Mouse (Mus musculus) right cerebral cortex, postnatal 10 days (tissue): ENCODE measurements around the gene Wwc2.

ENCODE experiments used
- DNase-seq, 2 experiments: peaks; one replicate each; pipeline ENCODE4 v3.0.0; 2021; ENCODE audit warnings: low spot score in 2 of 2

The Wwc2 gene

GRCm38 (mm10) chr8:47939933-47940870 is 50.5 kb downstream of the Wwc2 start:
- DNase-seq = no peak

GRCm38 (mm10) chr8:47939217-47939616 is 51.5 kb downstream of the Wwc2 start:
- DNase-seq = no peak

- no peak for DNase-seq
Observed at GRCm38 (mm10) chr8:47936386-47936785, 54.3 kb downstream of the Wwc2 start.

GRCm38 (mm10) chr8:47935461-47935860 is 55.3 kb downstream of the Wwc2 start:
- no peak for DNase-seq

GRCm38 (mm10) chr8:47933087-47933486 is 57.6 kb downstream of the Wwc2 start:
- DNase-seq = no peak

- DNase-seq = peak; percentile 49 to 58
Observed at GRCm38 (mm10) chr8:47932028-47932790, 58.5 kb downstream of the Wwc2 start.

GRCm38 (mm10) chr8:47931371-47931770 is 59.4 kb downstream of the Wwc2 start:
- DNase-seq = peak in 1 of 2 experiments; percentile 34

GRCm38 (mm10) chr8:47929615-47930014 is 61.1 kb downstream of the Wwc2 start:
- DNase-seq = peak in 1 of 2 experiments; percentile 16

- DNase-seq = peak in 1 of 2 experiments; percentile 27
Observed at GRCm38 (mm10) chr8:47928604-47929185, 62.0 kb downstream of the Wwc2 start.

GRCm38 (mm10) chr8:47924921-47925320 is 65.8 kb downstream of the Wwc2 start:
- peak in 1 of 2 experiments; percentile 14 for DNase-seq

GRCm38 (mm10) chr8:47922816-47923215 is 67.9 kb downstream of the Wwc2 start:
- DNase-seq = no peak

- DNase-seq = no peak
Observed at GRCm38 (mm10) chr8:47922011-47922410, 68.7 kb downstream of the Wwc2 start.

GRCm38 (mm10) chr8:47920575-47921144 is 70.1 kb downstream of the Wwc2 start:
- DNase-seq = no peak

GRCm38 (mm10) chr8:47917060-47918035 is 73.4 kb downstream of the Wwc2 start:
- peak in 1 of 2 experiments; percentile 44 for DNase-seq

- DNase-seq = no peak
Observed at GRCm38 (mm10) chr8:47915521-47915920, 75.2 kb downstream of the Wwc2 start.

- no peak for DNase-seq
Observed at GRCm38 (mm10) chr8:47914946-47915345, 75.8 kb downstream of the Wwc2 start.

GRCm38 (mm10) chr8:47914161-47914560 is 76.6 kb downstream of the Wwc2 start:
- DNase-seq = no peak

GRCm38 (mm10) chr8:47913621-47914020 is 77.1 kb downstream of the Wwc2 start:
- no peak for DNase-seq

GRCm38 (mm10) chr8:47909681-47910080 is 81.0 kb downstream of the Wwc2 start:
- DNase-seq = no peak

GRCm38 (mm10) chr8:47907056-47907455 is 83.7 kb downstream of the Wwc2 start:
- DNase-seq = no peak

GRCm38 (mm10) chr8:47906142-47906541 is 84.6 kb downstream of the Wwc2 start:
- DNase-seq = no peak
